Mouse (Mus musculus): ENCODE data around the gene Arid1b. TPM values are rescaled to one million over a fixed set of nuclear protein-coding genes. Genes with fewer than 3 reads are reported as not detected.

Gene Arid1b
- total and polyA plus RNA-seq, 3 experiments = 6.1 to 12.4 (median 9.7) TPM

DNA sequence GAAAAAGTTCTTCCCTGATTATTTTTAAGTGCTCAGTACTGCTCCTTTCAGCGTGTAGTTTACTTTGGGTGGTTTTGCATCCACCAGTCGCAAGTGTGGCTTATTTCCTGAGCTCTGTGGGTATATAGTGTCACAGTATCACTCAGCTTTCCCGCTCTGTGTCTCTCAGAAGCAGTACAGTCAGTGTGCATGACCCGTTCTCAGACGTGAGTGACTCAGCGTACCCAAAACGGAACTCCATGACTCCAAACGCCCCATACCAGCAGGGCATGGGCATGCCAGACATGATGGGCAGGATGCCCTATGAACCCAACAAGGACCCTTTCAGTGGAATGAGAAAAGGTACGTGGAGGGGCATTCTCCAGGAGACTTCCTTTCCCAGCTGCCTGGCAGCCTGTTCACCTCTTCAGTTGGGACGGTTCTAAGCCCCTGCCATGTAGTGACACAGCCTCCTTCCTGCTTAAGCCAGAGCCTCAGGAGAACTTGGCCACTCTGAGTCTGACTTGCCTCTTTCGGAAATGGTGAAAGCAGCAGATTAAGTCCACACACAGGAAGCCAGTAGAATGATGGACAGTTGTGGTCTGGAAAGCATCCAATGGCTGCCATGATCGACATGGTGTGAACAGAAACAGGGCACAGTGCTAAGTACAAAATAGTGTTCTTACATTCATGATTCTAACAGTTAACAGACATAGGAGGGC is 333.5 kb downstream of the Arid1b start:
- H3K9ac ChIP-seq (ENCODE audit: insufficient read depth, low read depth) = no peak overlapping the region
- TF ChIP-seq NRF1 (IDR thresholded peaks at IDR 0.05; ENCODE audit: low read depth, low read length) (no peak), IRF4 (IDR thresholded peaks at IDR 0.05; ENCODE audit: low read depth, low read length) (no peak), TCF12 (IDR thresholded peaks at IDR 0.05; ENCODE audit: low read depth, low read length) (no peak), MYC (IDR thresholded peaks at IDR 0.05; ENCODE audit: low read depth, low read length) (no peak), MAX (IDR thresholded peaks at IDR 0.05; ENCODE audit: low read length) (no peak), KAT2A (IDR thresholded peaks at IDR 0.05; ENCODE audit: insufficient replicate concordance, low read length) (no peak), ZKSCAN1 (IDR thresholded peaks at IDR 0.05; ENCODE audit: borderline replicate concordance, low read depth, low read length) (no peak)
- no peaks in the 10 kb centered on the region for H3K4me1 ChIP-seq (ENCODE audit: control insufficient read depth in 1 of 2, insufficient read depth in 2 of 2)
- no peak overlapping the region for H3K4me2 ChIP-seq (ENCODE audit: insufficient read depth, low read depth, poor library complexity, severe bottlenecking)
- H3K9me3 ChIP-seq (replicated peaks; ENCODE audit: low read length) = no peaks in the 10 kb centered on the region
- H3K27me3 ChIP-seq (replicated peaks) = no peaks in the 10 kb centered on the region
- in situ Hi-C loops (cut with MboI; ENCODE audit: low pct_ligation_motif_present, low pct_unique_long_range_greater_than_20kb, low sequenced_read_pairs) = no loop called here
- H3K27ac ChIP-seq (ENCODE audit: insufficient read depth, low read depth) = no peak overlapping the region
- dilution Hi-C loops (cut with MboI; ENCODE audit: extremely low pct_ligation_motif_present, extremely low pct_unique_long_range_greater_than_20kb, low sequenced_read_pairs) = no loop called here
- no peak for DNase-seq (ENCODE audit: extremely low read depth)
- H3K36me3 ChIP-seq (replicated peaks in 1 of 2; ENCODE audit: control insufficient read depth in 1 of 2, insufficient read depth in 1 of 2, low read length in 1 of 2) = peaks cover 23 to 96% of the 10 kb centered on the region in 2 experiments
- H3K4me3 ChIP-seq (replicated peaks in 1 of 3; ENCODE audit: low read depth in 2 of 3, low read length in 2 of 3, poor library complexity in 1 of 3) = no peak overlapping the region
- no peaks in the 10 kb centered on the region for H3K79me2 ChIP-seq (replicated peaks; ENCODE audit: control insufficient read depth, extremely low read depth, insufficient read depth, poor library complexity, severe bottlenecking)

GRCm38 (mm10) chr17:5329478-5329877 is 335.3 kb downstream of the Arid1b start:
- Histone ChIP-seq H3K27me3 (replicated peaks) (no peaks in the 10 kb centered on the region), H3K9me3 (replicated peaks; ENCODE audit: low read length) (no peaks in the 10 kb centered on the region), H3K4me3 (replicated peaks in 1 of 3; ENCODE audit: low read depth in 2 of 3, low read length in 2 of 3, poor library complexity in 1 of 3) (no peak overlapping the region), H3K79me2 (replicated peaks; ENCODE audit: control insufficient read depth, extremely low read depth, insufficient read depth, poor library complexity, severe bottlenecking) (no peaks in the 10 kb centered on the region), H3K36me3 (replicated peaks in 1 of 2; ENCODE audit: control insufficient read depth in 1 of 2, insufficient read depth in 1 of 2, low read length in 1 of 2) (peaks cover 25 to 93% of the 10 kb centered on the region in 2 experiments), H3K4me1 (ENCODE audit: control insufficient read depth in 1 of 2, insufficient read depth in 2 of 2) (no peaks in the 10 kb centered on the region), H3K4me2 (ENCODE audit: insufficient read depth, low read depth, poor library complexity, severe bottlenecking) (no peak overlapping the region), H3K9ac (ENCODE audit: insufficient read depth, low read depth) (no peak overlapping the region), H3K27ac (ENCODE audit: insufficient read depth, low read depth) (no peak overlapping the region)
- DNase-seq (ENCODE audit: extremely low read depth) = no peak
- TF ChIP-seq HCFC1 (IDR thresholded peaks at IDR 0.05; ENCODE audit: low read depth, low read length) (no peak), JUND (conservative IDR thresholded peaks at IDR 0.05; ENCODE audit: low read depth, low read length) (no peak), CHD2 (IDR thresholded peaks at IDR 0.05; ENCODE audit: low read length) (no peak), IRF4 (IDR thresholded peaks at IDR 0.05; ENCODE audit: low read depth, low read length) (no peak), ZKSCAN1 (IDR thresholded peaks at IDR 0.05; ENCODE audit: borderline replicate concordance, low read depth, low read length) (no peak), ETS1 (conservative IDR thresholded peaks at IDR 0.05; ENCODE audit: low read depth, low read length) (no peak), POLR2AphosphoS2 (IDR thresholded peaks at IDR 0.05; ENCODE audit: low read depth, low read length) (no peak), JUN (IDR thresholded peaks at IDR 0.05; ENCODE audit: insufficient read depth, low read depth, low read length) (no peak), BHLHE40 (IDR thresholded peaks at IDR 0.05; ENCODE audit: low read depth, low read length) (no peak), MAFK (IDR thresholded peaks at IDR 0.05; ENCODE audit: insufficient replicate concordance, low read length) (no peak)
- in situ Hi-C loops (cut with MboI; ENCODE audit: low pct_ligation_motif_present, low pct_unique_long_range_greater_than_20kb, low sequenced_read_pairs) (no loop called here), dilution Hi-C loops (cut with MboI; ENCODE audit: extremely low pct_ligation_motif_present, extremely low pct_unique_long_range_greater_than_20kb, low sequenced_read_pairs) (no loop called here)

Measured in CH12.LX (cell line).